Mouse (Mus musculus) urinary bladder, postnatal 10 days (tissue): ENCODE measurements around the gene Kcnc4.

Experiments used
- DNase-seq: peaks from one replicate; pipeline ENCODE4 v3.0.0; 2022; ENCODE audit warnings: low spot score

Gene Kcnc4

DNA sequence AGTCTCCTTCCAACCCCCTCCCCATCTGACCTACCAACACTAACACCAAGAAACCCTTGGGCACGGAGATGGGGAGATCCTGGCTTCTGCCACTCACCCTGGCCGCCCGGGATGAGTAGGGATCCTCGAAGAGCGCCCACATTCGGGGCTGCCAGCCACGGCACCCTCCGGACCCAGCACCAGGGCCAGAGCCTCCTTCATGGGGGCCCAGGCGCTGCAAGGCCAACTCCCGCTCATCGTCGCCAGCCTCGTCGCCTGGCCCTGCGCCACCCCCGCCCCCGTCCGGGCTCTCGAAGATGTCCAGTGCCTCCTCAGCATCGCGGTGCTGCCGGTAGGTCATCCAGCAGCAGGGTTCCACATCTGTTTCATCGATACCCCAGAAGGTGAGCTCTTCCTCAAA, 1.2 kb downstream of the Kcnc4 start:
- DNase-seq: no peak

DNA sequence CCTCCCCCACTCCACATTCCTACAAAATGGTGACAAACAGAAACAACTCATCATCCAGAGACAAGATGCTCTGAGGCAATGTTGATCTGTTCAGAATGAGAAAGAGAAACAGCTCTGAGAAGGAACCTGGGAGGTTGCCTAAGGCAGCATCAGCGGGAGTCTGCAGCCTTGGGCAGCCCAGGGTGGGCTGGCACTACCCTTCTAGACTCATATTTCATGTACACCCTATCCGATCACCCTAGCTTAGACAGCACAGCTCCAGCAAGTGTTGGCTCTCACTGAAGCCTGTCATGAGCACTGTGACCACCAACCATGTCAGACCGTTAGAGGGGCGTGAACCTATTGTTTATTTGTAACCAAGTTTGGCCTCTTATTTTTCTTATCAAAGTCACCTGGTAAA, 5.1 kb downstream of the Kcnc4 start:
- no peak for DNase-seq

DNA sequence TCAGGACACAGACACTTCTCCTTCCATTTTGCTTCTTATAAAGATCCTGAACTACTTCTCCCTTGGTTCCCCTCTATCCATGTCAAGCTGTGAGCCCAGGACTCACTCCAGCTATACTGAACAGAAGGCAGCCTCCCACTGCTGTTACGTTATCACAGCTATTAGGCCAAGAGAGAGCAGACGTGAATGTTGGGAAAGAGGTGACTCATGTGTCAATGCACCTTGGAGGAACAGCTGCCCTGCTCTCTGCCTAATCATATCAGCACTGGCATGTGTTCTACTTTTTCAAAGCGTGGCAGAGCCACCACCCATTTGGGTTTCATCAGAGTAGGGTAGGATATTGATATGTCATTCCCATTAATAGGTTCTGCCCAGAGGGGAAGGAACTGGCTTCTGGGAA, 12.5 kb downstream of the Kcnc4 start:
- DNase-seq: no peak

DNA sequence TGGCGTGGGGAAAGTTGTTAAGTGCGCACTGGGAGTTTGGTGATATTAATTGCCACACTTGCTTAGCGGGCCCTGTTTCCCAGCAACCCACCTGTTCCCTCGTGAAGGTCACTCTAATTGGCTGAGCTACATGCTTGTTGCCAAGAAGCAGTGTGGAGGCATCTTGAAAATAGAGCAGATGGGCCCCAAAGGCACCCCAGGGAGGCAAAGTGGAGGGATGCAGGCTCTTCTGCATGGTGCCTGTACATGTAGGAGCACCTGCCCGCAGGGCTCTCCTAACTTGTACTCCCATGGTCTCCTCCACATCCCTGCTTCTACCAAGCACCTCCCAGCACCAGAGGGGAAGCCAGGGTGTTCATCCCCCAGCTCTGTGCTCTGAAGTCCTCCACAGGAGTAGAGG, 15.5 kb downstream of the Kcnc4 start:
- DNase-seq: no peak

DNA sequence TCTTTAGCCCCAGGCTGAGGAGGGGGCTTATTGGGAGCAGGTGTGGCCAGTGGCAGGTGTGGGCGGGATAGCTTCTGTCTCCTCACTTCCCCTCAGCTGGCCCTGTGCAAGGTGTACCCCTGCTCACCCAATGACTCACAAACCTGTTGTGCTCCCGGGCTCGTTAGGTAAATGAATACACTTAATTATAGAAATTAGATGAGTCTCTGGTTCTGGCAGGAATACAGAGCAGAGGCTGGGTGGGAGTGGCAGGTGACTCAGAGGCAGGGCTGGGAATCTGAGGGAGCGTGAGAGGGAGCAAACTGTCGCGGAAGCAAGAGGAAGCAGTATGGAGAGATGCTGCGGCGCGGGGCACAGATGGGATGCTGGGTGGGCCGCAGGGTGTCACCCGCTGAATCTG, 17.2 kb downstream of the Kcnc4 start:
- no peak for DNase-seq

DNA sequence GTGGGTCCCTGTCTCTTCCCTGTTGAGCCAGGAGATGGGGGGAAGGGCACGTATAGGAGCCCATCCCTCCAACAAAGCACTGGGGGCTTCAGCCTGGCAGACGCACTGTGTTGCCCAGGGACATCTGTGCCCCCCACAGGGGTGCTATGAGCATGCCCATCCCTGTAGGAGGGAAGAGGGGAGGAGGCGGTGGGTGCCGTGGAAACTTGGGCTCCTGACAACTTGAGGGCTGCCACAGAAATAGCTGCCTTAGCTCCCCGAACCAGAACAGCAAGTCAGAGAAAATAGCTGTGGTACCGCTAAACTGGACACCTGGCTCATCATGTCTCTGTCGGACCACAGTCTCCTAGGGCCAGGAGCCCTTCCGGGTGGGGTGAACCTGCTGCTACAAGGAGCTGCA, 18.0 kb downstream of the Kcnc4 start:
- DNase-seq: no peak

DNA sequence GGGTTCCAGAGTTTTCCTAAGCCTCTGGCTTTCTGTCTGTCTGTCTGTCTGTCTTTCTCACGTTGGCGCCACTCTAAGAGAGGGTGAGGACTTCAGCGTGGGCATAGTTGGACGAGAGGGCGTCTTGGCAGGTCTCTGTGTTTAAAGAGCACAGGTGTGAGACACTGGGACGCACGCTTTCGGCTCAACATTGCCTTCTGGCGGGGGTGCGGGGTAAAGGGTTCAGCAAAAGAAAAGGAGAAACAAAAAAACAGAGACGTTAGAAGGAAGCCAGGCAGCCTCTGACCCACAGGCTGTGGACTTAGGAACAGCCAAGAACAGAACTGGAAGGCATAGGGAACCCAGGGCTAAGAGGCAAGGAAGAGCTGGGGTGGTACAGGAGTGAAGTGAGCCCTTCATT, 20.1 kb downstream of the Kcnc4 start:
- DNase-seq: no peak

DNA sequence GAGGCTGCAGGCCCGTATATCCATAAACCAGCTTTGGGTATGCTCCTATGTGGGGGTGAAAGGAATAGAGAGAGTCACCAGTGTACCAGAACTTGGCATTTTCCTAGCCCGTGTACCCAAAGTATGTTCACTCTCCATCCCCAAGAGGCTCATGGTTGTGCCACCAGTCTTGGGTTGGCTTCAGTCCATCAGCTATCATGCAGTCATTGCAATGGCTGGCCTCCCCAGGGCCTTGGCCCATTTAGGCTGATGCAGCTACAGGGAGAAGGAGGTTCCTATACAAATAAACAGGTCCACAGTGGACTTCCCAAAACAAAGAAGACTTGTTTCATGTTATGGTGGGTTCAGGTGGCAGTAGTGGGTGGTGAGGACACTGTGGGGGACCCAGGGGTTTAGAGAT, 21.7 kb downstream of the Kcnc4 start:
- DNase-seq: no peak

DNA sequence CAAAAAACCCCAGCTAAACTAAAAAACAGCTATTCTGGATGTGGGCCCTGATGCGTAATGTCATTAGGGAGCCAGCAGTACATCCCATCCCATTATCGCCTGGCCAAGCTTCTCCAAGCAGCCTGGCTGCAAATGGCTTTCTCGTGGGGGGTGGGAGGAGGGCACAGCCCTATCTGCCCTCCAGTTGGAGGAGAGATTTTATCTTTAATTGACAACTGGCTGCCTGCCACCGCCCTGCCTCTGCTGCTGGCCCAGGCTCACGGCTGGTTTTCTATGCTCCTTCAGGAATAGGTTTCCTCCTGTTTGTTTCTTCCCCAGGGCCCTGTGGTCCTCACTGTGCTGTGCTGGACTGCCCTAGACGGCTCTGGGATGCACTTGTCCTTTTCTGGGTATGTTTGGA, 22.9 kb downstream of the Kcnc4 start:
- no peak for DNase-seq

DNA sequence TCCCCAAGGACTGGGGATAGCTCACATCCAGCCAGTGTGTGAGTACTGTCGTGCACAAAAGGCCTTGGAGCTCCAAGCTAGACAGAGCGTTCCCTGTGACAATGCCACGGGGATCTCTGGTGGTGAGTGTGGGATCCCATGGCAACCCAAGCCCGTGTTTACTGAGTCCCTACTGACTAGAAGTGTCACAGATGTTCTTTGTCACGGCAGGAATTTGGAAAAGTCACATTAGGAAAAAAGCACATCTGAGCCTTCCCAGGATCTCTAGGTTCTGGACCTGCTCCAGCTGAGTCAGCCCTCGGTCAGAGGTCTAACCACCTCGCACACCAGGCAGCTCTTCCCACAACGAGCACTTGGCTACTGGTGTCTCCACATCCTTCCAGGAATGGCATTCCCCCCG, 25.7 kb downstream of the Kcnc4 start:
- no peak for DNase-seq

DNA sequence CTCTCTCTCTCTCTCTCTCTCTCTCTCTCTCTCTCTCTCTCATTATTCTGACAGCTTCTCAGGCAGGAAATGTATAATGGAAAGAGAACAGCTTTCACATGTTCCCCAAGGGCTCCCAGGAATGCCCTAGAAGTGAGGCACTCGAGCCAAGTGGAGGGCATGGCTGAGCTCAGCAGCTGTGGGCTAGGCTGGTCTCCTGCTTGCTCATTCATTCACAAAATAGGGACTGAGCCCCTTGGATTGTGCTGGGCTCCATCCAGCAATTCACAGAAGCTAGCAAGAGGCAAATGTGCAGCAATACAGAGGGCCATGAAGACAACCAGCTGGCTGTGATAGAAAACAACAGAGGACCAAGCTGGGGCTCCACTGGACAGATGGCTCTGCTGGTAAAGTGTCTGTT, 28.1 kb downstream of the Kcnc4 start:
- DNase-seq: no peak

DNA sequence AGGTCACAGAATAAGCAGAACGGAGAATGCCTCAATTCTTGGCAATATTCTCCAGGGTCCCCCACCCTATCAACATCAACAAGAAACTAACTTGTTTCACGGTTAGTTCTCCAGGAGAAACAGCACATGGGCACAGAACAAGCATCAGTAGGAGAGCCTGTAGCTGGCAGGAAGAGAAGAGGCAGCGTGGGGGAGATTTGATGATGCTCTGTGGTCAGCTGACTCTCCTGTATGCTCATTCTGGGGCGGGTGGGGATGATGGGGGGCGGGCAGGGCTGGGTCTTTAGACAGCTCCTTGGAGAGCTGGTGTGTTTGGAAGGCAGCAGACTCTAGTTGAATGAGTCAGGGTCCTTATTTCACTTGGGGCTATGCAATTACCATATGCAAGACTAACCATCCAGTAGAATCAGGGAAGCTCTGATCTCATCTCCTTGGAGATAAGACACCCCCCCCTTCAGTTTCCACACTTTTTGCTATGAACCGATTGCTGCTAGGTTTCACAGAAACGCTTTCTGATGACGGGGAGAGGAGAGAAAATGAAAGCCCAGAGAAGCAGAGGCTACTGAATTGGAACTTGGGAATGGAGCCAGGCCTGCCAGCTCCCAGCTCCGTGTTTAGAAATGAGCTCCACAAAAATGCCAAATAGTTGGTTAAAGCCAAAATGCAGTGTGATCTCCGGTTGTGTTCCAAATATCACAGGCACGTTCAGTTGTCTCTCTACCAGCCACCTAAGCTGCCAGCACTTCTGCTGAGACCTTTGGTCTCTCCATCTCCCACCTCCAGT, 34.9 kb downstream of the Kcnc4 start:
- no peak for DNase-seq

DNA sequence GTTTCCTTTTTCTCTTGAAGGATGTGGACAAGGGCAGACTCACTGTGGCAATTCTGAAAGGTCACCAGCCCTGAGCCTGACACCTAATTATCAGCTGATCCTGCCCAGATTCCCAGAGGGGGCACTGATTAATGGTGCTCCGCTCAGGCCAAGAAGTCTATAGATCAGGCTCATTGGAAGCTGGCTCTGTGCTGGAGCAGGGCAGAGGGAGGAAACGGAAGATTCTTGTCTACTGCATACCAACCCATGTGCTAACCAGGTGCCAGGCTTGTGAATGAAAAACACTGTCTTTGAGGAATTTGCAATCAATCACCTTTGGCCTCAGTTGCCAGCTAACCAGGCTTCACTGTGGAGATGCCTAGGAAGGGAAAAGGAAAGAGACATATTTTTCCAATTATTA, 39.2 kb downstream of the Kcnc4 start:
- no peak for DNase-seq

DNA sequence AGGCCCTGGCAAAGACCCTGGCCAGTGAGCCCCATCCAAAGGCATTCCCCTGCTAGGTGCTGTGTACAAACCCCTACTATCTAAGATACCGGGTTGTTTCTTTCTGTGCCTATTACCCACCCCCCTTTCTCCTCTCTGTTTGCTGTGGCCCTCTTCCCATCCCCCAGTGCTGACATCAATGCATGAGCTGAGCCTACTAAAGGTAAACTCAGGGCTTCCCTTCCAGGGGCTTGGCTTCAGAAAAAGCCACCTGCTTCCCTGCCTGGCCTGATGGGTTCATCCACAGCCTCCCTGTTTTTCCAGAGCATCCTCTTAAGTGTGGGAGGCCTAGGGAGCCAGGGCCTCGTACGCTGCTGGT, 42.1 kb downstream of the Kcnc4 start:
- DNase-seq: no peak

DNA sequence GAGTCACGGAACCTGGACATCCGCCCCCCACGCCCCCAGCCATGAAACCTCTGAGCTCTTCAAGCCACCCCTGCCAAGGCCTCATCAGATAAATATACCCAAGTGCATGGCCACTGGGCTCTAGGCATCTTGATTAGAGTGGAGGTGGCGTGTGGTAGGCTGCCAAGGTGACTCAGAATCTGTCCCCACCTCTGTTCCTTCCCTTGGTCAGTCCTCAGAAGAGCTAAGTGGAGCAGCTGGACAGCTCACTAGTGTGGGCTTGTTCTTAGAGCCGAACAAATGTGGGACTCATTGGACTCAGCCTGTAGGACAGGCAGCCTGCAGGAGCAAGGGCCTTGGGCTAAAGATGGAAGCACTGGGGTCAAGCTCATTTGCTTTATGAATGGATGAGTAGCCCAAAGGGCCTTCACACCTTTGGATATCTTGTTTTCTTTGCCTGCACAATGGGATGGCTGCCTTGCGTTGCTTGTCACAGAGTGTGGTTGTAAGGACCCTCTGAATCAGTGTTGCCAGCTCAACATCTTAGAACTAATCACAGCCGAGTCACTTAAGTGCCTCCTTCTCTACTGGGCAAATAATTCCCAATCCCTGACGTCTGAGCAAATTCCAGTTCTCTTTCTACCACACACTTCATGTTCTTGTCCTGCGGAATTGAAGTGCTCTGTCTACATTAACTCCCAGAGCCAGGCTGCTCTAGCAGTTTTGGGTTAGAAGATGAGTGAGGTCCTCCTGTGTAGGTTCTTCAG, 42.6 kb downstream of the Kcnc4 start:
- no peak for DNase-seq

DNA sequence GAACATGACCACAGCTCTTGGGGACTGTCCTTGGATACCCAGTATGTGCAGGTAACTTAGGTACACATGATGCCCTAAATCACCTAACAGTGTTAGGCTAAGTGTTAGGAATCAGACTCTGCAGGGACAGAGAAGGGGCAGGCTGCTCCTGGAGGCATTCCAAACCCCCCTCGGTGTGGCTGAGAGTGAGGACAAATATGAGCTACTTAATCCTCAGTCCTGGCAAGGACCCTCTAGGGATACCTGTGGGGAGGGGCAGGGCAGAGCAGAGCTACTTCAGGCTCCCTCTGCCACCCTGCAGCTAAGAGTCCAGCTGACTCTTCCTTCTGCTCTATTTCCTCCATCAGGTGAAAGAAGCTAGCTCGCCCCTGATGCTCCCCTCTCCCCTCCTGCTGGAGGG, 46.3 kb downstream of the Kcnc4 start:
- no peak for DNase-seq

DNA sequence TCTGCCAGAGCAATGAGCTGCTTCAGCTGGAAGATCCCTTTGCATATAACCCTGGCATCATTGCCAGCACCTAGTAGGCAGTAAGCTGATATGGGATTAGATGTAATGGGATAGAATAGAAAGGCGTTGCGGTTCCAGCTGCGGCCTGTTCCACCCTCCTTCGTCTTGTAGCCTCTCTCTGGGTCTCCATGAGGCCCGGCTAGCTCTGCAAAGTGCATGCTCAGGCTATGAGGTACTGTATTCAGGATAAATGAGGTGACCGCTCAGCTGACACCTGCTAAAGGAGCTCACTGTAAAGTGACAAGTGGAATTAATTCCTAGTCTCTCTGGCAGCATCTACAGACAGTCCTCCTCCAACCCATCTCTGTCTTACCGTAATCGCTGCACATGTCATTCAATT, 46.8 kb downstream of the Kcnc4 start:
- no peak for DNase-seq

DNA sequence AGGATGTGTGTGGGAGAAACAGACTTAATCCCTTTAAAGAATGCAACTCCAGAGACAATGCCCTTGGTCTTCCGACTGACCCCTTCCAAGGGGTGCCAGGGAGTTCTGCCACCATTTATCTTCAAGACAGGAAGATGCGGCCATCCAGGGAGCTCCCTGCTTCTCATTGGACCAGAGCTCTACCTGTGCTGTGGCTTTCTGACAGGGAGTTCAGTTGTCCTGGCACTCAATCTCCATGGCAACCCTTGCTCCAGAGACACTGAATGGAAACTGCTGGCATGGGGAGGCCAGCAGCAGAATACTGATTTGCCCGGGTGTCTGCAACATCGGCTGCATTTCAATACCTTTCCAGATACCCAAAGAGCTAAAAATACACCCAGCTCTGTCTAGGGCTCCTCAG, 47.7 kb downstream of the Kcnc4 start:
- DNase-seq: no peak

DNA sequence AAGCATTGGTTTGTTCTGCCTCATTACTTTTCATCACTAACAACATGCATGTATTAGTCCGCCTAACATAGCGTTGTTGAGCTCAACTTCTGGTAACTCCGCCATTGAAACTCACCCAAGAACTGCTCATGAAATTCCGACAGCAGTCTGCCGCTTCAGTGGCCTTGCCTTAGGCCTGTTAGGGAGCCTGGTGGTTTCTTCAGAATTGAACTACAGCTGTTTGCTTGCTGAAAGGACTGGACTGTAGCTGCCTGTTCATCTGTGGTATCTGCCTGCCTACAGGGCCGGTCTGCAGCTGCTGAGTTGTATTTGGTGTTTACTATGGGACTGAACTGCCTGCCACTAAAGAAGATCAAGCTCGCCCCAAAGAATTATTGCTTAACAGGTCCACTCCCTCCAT, 58.0 kb downstream of the Kcnc4 start:
- no peak for DNase-seq

DNA sequence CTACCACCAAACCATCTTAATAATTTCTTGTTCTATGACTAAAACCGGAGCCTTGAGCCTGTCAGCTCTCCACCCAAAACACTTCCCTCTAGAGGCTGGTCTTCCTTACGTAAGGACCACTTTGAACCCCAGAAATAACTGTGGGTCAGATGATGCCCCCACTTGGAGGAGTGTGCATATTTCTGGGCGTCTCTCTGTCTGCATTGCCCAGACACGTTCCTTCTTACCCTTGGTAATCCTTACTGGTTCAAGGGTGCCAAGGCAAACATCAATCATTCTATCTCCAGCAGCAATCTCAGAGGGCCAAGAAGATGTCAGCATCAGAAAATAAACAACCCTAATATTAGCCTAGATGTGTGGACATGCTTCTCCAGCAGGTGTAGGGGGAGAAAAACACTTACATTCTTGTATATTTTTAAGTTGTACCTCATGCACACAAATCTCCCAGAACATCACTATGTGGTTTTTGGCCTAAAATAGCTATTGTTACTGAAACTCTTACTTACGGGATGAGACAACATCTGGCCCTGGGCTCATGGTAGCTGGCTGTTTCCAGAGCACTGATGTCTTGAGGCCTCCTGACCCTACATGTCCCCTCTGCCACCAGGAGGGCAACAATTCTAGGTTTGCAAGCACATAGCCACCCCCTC, 59.2 kb downstream of the Kcnc4 start:
- DNase-seq: no peak

DNA sequence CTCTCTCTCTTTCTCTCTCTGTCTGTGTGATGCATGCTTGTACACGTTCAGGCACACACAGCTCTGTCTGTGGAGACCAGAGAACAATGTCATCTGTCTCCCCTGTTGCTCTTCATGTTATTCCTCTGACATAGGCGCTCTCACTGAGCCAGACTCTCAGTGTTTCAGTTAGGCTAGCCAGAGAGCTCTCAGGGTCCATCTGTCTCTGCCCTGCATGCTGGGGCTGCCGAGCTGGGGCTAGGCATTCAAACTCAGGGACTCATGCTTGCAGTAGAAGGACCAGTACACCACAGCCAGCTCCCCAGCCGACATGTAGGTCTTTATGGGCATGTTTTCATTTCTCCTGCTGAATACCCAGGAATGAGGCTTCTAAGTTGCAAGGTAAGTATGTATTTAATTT, 68.2 kb downstream of the Kcnc4 start:
- no peak for DNase-seq
